Mouse (Mus musculus) CH12.LX (cell line): ENCODE data around the gene Palm. TPM values are rescaled to one million over a fixed set of nuclear protein-coding genes. Genes with fewer than 3 reads are reported as not detected.
A peak's percentile ranks its signal among the peaks of the same experiment; 100 is the strongest.

Source experiments
- DNase-seq: peaks from one replicate; pipeline ENCODE4 v3.0.0-alpha.2; 2013; ENCODE audit errors: extremely low read depth
- H3K27ac ChIP-seq: 2 replicates; pipeline ENCODE4 v1.5.1; 2012; ENCODE audit warnings: low read depth, mild to moderate bottlenecking, control low read depth, moderate library complexity; ENCODE audit not compliant: insufficient read depth
- H3K27me3 ChIP-seq: replicated peaks from 2 replicates; pipeline ENCODE3; 2012; ENCODE audit warnings: inconsistent platforms
- H3K36me3 ChIP-seq, 2 experiments: replicated peaks in 1 of 2; 2 replicates each; pipeline versions ENCODE3 to v1.6.1; 2012; ENCODE audit warnings: inconsistent platforms in 1 of 2, low read length in 1 of 2, mild to moderate bottlenecking in 1 of 2, mixed read lengths in 1 of 2, moderate library complexity in 1 of 2; ENCODE audit not compliant: control insufficient read depth in 1 of 2, insufficient read depth in 1 of 2
- H3K4me1 ChIP-seq, 2 experiments: 2 replicates each; pipeline ENCODE4 v1.6.1; 2012; ENCODE audit warnings: inconsistent platforms in 1 of 2, moderate library complexity in 1 of 2; ENCODE audit not compliant: insufficient read depth in 2 of 2, control insufficient read depth in 1 of 2
- H3K4me2 ChIP-seq: 2 replicates; pipeline ENCODE4 v1.6.1; 2012; ENCODE audit warnings: low read depth, mild to moderate bottlenecking, control low read depth; ENCODE audit not compliant: poor library complexity, insufficient read depth, severe bottlenecking
- H3K4me3 ChIP-seq, 3 experiments: fragments of 150-350 bp in 1 of 3; sonication (generic) in 1 of 3; replicated peaks in 1 of 3; 2 replicates each; pipeline versions ENCODE3 to v1.5.1; 2011 to 2012; ENCODE audit warnings: low read depth in 2 of 3, low read length in 2 of 3, mild to moderate bottlenecking in 2 of 3, moderate library complexity in 2 of 3, control low read depth in 1 of 3, improper control_type of control experiment in 1 of 3, inconsistent platforms in 1 of 3, mixed read lengths in 1 of 3; ENCODE audit not compliant: poor library complexity in 1 of 3
- H3K79me2 ChIP-seq: replicated peaks from 2 replicates; pipeline ENCODE4 v1.6.1; 2012; ENCODE audit warnings: mild to moderate bottlenecking, moderate library complexity; ENCODE audit not compliant: control insufficient read depth, poor library complexity, insufficient read depth, severe bottlenecking; ENCODE audit errors: extremely low read depth
- H3K9ac ChIP-seq: 2 replicates; pipeline ENCODE4 v1.6.1; 2012; ENCODE audit warnings: low read depth, mild to moderate bottlenecking, control low read depth, moderate library complexity; ENCODE audit not compliant: insufficient read depth
- H3K9me3 ChIP-seq: replicated peaks from 2 replicates; pipeline ENCODE3; 2012; ENCODE audit warnings: low read length, inconsistent platforms, mixed read lengths
- CHD1 ChIP-seq: IDR thresholded peaks from 2 replicates; pipeline ENCODE4 v1.6.1; 2012; ENCODE audit warnings: low read depth, low read length, improper control_type of control experiment, inconsistent platforms
- CTCF ChIP-seq, 2 experiments: IDR thresholded peaks in 1 of 2; conservative IDR thresholded peaks in 1 of 2; 2 replicates each; pipeline ENCODE4 v1.5.1; 2011 to 2012; ENCODE audit warnings: low read depth in 2 of 2, low read length in 2 of 2, improper control_type of control experiment in 1 of 2, inconsistent platforms in 1 of 2, mild to moderate bottlenecking in 1 of 2, moderate library complexity in 1 of 2
- E2F4 ChIP-seq: IDR thresholded peaks from 2 replicates; pipeline ENCODE4 v1.6.1; 2011; ENCODE audit warnings: low read depth, low read length, improper control_type of control experiment; ENCODE audit not compliant: insufficient replicate concordance
- ELF1 ChIP-seq: IDR thresholded peaks from 2 replicates; pipeline ENCODE4 v1.6.1; 2014; ENCODE audit warnings: low read depth, mild to moderate bottlenecking, inconsistent platforms, low read length, improper control_type of control experiment
- ETS1 ChIP-seq: conservative IDR thresholded peaks from 2 replicates; pipeline ENCODE4 v1.6.1; 2012; ENCODE audit warnings: low read depth, mild to moderate bottlenecking, inconsistent platforms, low read length, improper control_type of control experiment, moderate library complexity
- HCFC1 ChIP-seq: IDR thresholded peaks from 2 replicates; pipeline ENCODE4 v1.6.1; 2012; ENCODE audit warnings: low read depth, mild to moderate bottlenecking, inconsistent platforms, low read length, improper control_type of control experiment
- IRF4 ChIP-seq: IDR thresholded peaks from 2 replicates; pipeline ENCODE4 v1.6.1; 2014; ENCODE audit warnings: low read depth, mild to moderate bottlenecking, inconsistent platforms, low read length, improper control_type of control experiment
- JUND ChIP-seq: conservative IDR thresholded peaks from 2 replicates; pipeline ENCODE4 v1.6.1; 2011; ENCODE audit warnings: low read depth, low read length, improper control_type of control experiment
- MAX ChIP-seq: IDR thresholded peaks from 2 replicates; pipeline ENCODE4 v1.6.1; 2011; ENCODE audit warnings: low read length, improper control_type of control experiment
- NRF1 ChIP-seq: IDR thresholded peaks from 2 replicates; pipeline ENCODE4 v1.6.1; 2014; ENCODE audit warnings: low read depth, mild to moderate bottlenecking, inconsistent platforms, low read length, improper control_type of control experiment, moderate library complexity
- PAX5 ChIP-seq: IDR thresholded peaks from 2 replicates; pipeline ENCODE4 v1.6.1; 2012; ENCODE audit warnings: low read length, inconsistent platforms, mixed read lengths
- POLR2A ChIP-seq: IDR thresholded peaks from 2 replicates; pipeline ENCODE4 v1.6.1; 2011; ENCODE audit warnings: low read depth, mild to moderate bottlenecking, improper control_type of control experiment, low read length
- POLR2AphosphoS2 ChIP-seq: IDR thresholded peaks from 2 replicates; pipeline ENCODE4 v1.6.1; 2011; ENCODE audit warnings: low read depth, low read length, improper control_type of control experiment
- UBTF ChIP-seq: IDR thresholded peaks from 2 replicates; pipeline ENCODE4 v1.6.1; 2012; ENCODE audit warnings: low read depth, mild to moderate bottlenecking, inconsistent platforms, low read length, improper control_type of control experiment, moderate library complexity
- ZC3H11A ChIP-seq: IDR thresholded peaks from 2 replicates; pipeline ENCODE4 v1.6.1; 2012; ENCODE audit warnings: low read depth, mild to moderate bottlenecking, inconsistent platforms, low read length, improper control_type of control experiment
- ZKSCAN1 ChIP-seq: IDR thresholded peaks from 2 replicates; pipeline ENCODE4 v1.6.1; 2012; ENCODE audit warnings: low read depth, inconsistent platforms, low read length, improper control_type of control experiment, borderline replicate concordance
- ZNF384 ChIP-seq: IDR thresholded peaks from 2 replicates; pipeline ENCODE4 v1.6.1; 2012; ENCODE audit warnings: low read depth, low read length, improper control_type of control experiment, inconsistent platforms
- dilution Hi-C: fragments of 300-500 bp; cut with MboI; formaldehyde crosslinking; loops from 2 replicates; pipeline ENCODE4 v1.14.3; 2020; ENCODE audit warnings: low sequenced_read_pairs; ENCODE audit not compliant: extremely low pct_unique_long_range_greater_than_20kb, extremely low pct_ligation_motif_present
- in situ Hi-C: fragments of 300-500 bp; cut with MboI; formaldehyde crosslinking; loops from 3 replicates; pipeline ENCODE4 v1.14.3; 2019; ENCODE audit warnings: low sequenced_read_pairs, low pct_ligation_motif_present, low pct_unique_long_range_greater_than_20kb, mixed read lengths
- polyA plus RNA-seq: library from polyadenylated mRNA; unstranded; fragments of >175 nt; gene quantifications from 2 replicates; pipeline ENCODE4 v1.2.1, GENCODE M21; 2012; ENCODE audit warnings: low read depth; ENCODE audit not compliant: insufficient read length
- total RNA-seq, 2 experiments: library from RNA; depleted of rRNA; stranded (reverse); fragments of 300-350 nt in 1 of 2; fragments of >200 nt in 1 of 2; gene quantifications; 2 replicates each; pipeline ENCODE4 v1.2.3; 2012 to 2014

Gene Palm
- total and polyA plus RNA-seq, 3 experiments, result 0.78 to 5.3 (median 2.5) TPM

DNA sequence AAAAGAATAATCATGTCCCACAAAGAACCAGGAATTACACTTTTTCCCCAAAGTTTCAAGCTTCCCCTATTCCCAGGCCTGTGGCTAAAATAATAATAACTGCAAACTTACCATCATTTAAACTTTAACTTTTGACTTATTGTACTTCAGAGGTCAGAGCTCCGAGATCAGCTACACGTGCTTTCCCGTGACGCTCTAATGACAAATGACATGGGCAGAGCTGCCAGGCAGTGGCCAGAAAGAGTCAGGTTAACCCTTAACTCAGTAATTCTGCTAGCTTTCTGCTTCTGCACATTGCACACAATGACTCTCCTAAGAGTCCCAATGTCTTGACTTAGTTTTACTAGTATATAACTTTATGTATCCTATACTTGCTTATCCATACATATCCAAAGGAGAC, 24.0 kb upstream of the Palm start:
- dilution Hi-C loops, result no loop called here
- no peak for DNase-seq
- in situ Hi-C loops, result no loop called here

GRCm38 (mm10) chr10:79772320-79772719, 21.1 kb upstream of the Palm start:
- H3K27me3 ChIP-seq, result peaks cover 24% of the 10 kb centered on the region
- H3K4me2 ChIP-seq, result no peak overlapping the region
- TF ChIP-seq CTCF (conservative IDR thresholded peaks at IDR 0.05 in 1 of 2, IDR thresholded peaks at IDR 0.05 in 1 of 2; ENCODE audit: low read depth in 2 of 2, low read length in 2 of 2) (peak in 1 of 2 experiments; percentile 35; a peak in 2 of 4 replicates), ZC3H11A (no peak)
- no peak overlapping the region for H3K27ac ChIP-seq
- no peak overlapping the region for H3K9ac ChIP-seq
- dilution Hi-C loops (no loop called here), in situ Hi-C loops (no loop called here)
- H3K79me2 ChIP-seq, result no peaks in the 10 kb centered on the region
- peaks cover 20% of the 10 kb centered on the region for H3K9me3 ChIP-seq
- DNase-seq, result no peak
- no peak overlapping the region for H3K4me3 ChIP-seq
- peaks cover 7 to 16% of the 10 kb centered on the region in 2 experiments for H3K4me1 ChIP-seq
- no peaks in the 10 kb centered on the region for H3K36me3 ChIP-seq

More for the DNA sequence above, 24.0 kb upstream of the Palm start:
- H3K36me3 ChIP-seq, result peaks cover 0 to 9% of the 10 kb centered on the region in 2 experiments
- H3K9ac ChIP-seq, result no peak overlapping the region
- peaks cover 8% of the 10 kb centered on the region for H3K9me3 ChIP-seq
- no peak for TF ChIP-seq NRF1
- TF ChIP-seq POLR2AphosphoS2, result no peak
- no peak for TF ChIP-seq ZC3H11A
- TF ChIP-seq ZKSCAN1, result no peak
- no peak for TF ChIP-seq IRF4
- TF ChIP-seq ELF1, result no peak
- TF ChIP-seq JUND, result no peak
- TF ChIP-seq ETS1, result no peak
- no peak for TF ChIP-seq PAX5
- no peak for TF ChIP-seq CHD1
- TF ChIP-seq HCFC1, result no peak
- no peak for TF ChIP-seq POLR2A
- TF ChIP-seq ZNF384, result no peak
- TF ChIP-seq UBTF, result no peak
- no peak for TF ChIP-seq MAX
- no peak for TF ChIP-seq E2F4
- H3K27ac ChIP-seq, result no peak overlapping the region
- peaks cover 18 to 34% of the 10 kb centered on the region in 2 experiments for H3K4me1 ChIP-seq
- no peak overlapping the region for H3K4me2 ChIP-seq
- H3K4me3 ChIP-seq, result no peak overlapping the region
- peaks cover 7% of the 10 kb centered on the region for H3K27me3 ChIP-seq
- H3K79me2 ChIP-seq, result peaks cover 21% of the 10 kb centered on the region
